Mouse (Mus musculus): ENCODE measurements around the gene Ptprn2. TPM values are rescaled to one million over a fixed set of nuclear protein-coding genes. Genes with fewer than 3 reads are reported as not detected.

The Ptprn2 gene
- polyA plus RNA-seq (2012; rRNA removed; ENCODE audit: low replicate concordance) = 4.6 and 14.9 TPM in 2 replicates

DNA sequence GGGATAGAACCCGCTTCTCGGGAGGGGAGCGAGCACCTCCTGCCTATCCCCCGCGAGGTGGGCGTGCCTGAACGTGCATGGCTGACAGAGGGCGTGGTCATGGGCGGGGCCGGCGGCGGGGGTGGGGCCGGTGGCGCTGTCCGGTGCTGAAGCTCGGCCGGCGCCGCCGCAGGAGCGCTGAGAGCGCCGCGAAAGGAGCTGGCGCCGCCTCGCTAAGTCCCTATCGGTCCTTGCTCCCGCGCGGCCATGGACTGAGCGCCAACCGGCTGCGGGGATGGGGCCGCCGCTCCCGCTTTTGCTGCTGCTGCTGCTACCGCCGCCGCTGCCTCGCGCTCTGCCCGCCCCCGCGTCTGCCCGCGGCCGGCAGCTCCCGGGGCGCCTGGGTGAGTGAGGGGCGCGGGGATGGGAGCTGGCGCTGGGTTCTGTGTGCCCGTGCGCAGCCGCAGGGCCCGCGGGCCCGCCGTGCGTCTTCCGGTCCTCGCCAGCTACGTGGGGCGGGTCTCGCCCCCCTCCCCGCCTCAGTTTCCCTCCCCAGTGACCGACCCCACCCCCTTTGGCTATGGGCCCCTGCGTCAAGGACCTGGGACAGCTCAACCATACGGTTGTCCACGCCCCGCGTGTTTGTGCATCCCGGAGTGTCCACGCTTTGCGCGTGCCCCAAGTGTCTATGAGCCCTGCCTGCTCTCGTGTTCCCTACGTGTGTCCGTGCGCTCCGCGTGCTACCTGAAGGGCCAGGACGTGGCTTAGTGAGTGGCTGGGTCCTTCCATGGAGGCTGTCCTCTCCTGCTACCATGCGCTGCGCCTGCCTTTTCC, at the start of gene Ptprn2:
Ptprn2 (plus strand) TSS at position 130 of the 813 bp plus-strand sequence.

Other genes with a start within 250 kb of the Ptprn2 start
- 0.39 and 0.77 TPM in 2 replicates for gene Wdr60, start 222.7 kb upstream of the Ptprn2 start, polyA plus RNA-seq (2012; rRNA removed; ENCODE audit: low replicate concordance)
- not detected in 2 replicates for gene Gm11027, start 210.3 kb upstream of the Ptprn2 start, polyA plus RNA-seq (2012; rRNA removed; ENCODE audit: low replicate concordance)
- 5.7 and 6.8 TPM in 2 replicates for gene Esyt2, start 204.5 kb upstream of the Ptprn2 start, polyA plus RNA-seq (2012; rRNA removed; ENCODE audit: low replicate concordance)
- 0.52 and 0.84 TPM in 2 replicates for gene Ncapg2, start 80.3 kb upstream of the Ptprn2 start, polyA plus RNA-seq (2012; rRNA removed; ENCODE audit: low replicate concordance)

Data from duodenum, adult 2 months (tissue).